Mouse (Mus musculus): ENCODE data around the gene Slc25a22. TPM values are rescaled to one million over a fixed set of nuclear protein-coding genes. Genes with fewer than 3 reads are reported as not detected.
A peak's percentile ranks its signal among the peaks of the same experiment; 100 is the strongest.

The Slc25a22 gene
- total RNA-seq, 2 experiments from 2014 or later = 351 to 355 TPM

GRCm38 (mm10) chr7:141459301-141459711 lies 21.6 kb upstream of the Slc25a22 start:
- DNase-seq (ENCODE audit: extremely low spot score in 1 of 2, low spot score in 1 of 2) = no peak

GRCm38 (mm10) chr7:141458661-141459060 lies 21.0 kb upstream of the Slc25a22 start:
- no peak for DNase-seq (ENCODE audit: extremely low spot score in 1 of 2, low spot score in 1 of 2)

- DNase-seq (ENCODE audit: extremely low spot score in 1 of 2, low spot score in 1 of 2) = peak in 1 of 2 experiments; percentile 60
Observed at GRCm38 (mm10) chr7:141457986-141458660, 20.4 kb upstream of the Slc25a22 start.

DNA sequence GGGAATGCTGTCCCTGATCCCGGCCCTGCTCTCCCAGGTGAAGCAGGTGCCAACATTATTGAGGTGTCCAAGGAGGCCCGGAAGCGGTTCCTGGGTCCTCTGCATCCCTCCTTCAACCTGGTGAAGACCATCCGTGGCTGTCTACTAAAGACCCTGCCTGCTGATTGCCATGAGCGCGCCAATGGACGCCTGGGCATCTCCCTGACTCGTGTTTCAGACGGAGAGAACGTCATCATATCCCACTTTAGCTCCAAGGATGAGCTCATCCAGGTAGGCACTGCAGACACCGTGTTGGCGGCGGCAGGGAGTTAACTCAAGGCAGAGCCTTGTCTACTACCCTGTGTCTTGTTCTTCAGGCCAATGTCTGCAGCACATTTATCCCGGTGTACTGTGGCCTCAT lies 19.5 kb upstream of the Slc25a22 start:
- DNase-seq (ENCODE audit: extremely low spot score in 1 of 2, low spot score in 1 of 2) = no peak

- DNase-seq (ENCODE audit: extremely low spot score in 1 of 2, low spot score in 1 of 2) = no peak
Observed at GRCm38 (mm10) chr7:141456739-141457138, 19.0 kb upstream of the Slc25a22 start.

DNA sequence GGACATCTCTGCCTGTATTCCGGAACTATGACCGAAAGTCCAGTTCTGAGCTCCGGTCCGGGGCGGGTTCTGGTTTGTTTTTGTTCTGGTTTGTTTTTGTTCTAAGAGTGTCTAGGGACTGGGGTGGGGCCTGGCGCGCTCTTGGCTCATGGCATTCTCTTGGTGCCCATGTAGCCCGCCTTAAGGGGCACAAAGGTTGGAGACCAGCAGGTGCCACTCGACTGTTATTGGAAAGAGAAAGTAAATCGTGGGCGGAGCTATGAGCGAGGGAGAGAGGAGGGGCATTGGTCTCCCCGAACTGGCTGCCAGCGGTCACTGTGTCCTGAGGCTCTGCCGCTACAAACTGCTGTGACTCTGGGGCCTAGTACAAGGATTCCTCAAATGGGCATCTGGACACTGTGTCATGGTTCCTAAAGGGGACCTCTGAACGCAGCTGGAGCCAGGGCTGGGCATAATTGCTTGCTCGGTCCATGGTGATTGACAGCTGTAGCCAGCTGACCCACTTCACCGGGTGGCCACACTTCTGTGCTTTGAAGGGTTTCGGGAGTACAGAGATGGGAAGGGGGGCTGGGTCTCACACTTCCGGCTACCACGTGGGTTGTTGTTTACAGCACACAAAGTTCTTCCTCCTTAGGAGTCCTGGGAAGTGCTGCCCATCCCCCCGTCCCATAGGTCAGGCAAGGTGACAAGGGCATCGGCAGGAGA lies 18.1 kb upstream of the Slc25a22 start:
- DNase-seq (ENCODE audit: extremely low spot score in 1 of 2, low spot score in 1 of 2) = peak in 1 of 2 experiments; percentile 34

- DNase-seq (ENCODE audit: extremely low spot score in 1 of 2, low spot score in 1 of 2) = peak; percentile 71 to 79
Observed at GRCm38 (mm10) chr7:141454967-141455551, 17.4 kb upstream of the Slc25a22 start, which contains the start of gene Pnpla2. Gene Pnpla2 (plus strand): TSS chr7:141455198.

DNA sequence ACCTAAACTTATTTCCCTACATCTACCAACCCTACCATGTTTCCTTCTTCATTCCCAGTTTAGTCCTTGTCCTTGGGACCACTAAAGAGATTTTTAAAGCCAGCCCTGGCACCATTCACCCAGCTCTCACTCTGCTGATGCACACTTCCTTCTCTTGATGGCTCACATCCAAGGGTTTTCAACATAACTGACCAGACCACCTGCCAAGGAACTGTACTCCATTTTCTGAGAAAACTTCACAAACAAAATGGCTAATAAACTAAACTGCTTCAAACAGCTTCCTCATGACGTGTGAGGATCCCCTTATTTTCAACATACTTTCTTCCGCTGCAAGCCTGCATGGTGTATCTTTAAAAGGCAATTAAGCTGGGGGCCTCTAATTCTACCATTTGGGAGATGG lies 15.9 kb upstream of the Slc25a22 start:
- DNase-seq (ENCODE audit: extremely low spot score in 1 of 2, low spot score in 1 of 2) = no peak

DNA sequence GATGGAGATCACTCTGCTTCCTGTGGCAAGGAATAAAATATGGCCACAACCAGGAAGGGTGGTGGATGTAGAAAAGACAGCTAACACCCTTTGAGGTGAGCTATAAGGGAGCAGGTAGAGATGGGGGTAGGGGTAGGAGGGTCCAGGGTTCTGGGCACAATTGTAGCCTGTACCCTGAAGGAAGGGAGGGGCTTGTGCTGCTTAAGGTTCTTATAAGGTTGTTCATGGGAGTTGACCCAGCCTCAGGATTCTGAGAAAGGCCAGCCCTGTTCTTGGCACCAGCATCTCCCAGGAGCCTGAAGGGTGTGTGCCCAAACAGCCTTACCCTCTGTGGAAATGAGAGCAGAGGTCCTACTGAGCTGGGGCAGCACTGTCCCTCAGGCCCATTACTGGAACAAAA lies 14.2 kb upstream of the Slc25a22 start:
- DNase-seq (ENCODE audit: extremely low spot score in 1 of 2, low spot score in 1 of 2) = no peak

GRCm38 (mm10) chr7:141447110-141447991 lies 9.7 kb upstream of the Slc25a22 start, which contains the start of gene Rplp2:
Gene Rplp2 (plus strand): TSS chr7:141447370.
- DNase-seq (ENCODE audit: extremely low spot score in 1 of 2, low spot score in 1 of 2) = peak; percentile 82 to 91

- DNase-seq (ENCODE audit: extremely low spot score in 1 of 2, low spot score in 1 of 2) = peak in 1 of 2 experiments; percentile 1
Observed at GRCm38 (mm10) chr7:141446374-141446773, 8.7 kb upstream of the Slc25a22 start.

- peak in 1 of 2 experiments; percentile 14 for DNase-seq (ENCODE audit: extremely low spot score in 1 of 2, low spot score in 1 of 2)
Observed at GRCm38 (mm10) chr7:141443828-141444237, 6.1 kb upstream of the Slc25a22 start, which contains the start of gene Pidd1. Gene Pidd1 (minus strand): TSS chr7:141444025.

GRCm38 (mm10) chr7:141443081-141443821 lies 5.6 kb upstream of the Slc25a22 start:
- DNase-seq (ENCODE audit: extremely low spot score in 1 of 2, low spot score in 1 of 2) = no peak

- peak in 1 of 2 experiments; percentile 1 for DNase-seq (ENCODE audit: extremely low spot score in 1 of 2, low spot score in 1 of 2)
Observed at GRCm38 (mm10) chr7:141442199-141442598, 4.5 kb upstream of the Slc25a22 start.

DNA sequence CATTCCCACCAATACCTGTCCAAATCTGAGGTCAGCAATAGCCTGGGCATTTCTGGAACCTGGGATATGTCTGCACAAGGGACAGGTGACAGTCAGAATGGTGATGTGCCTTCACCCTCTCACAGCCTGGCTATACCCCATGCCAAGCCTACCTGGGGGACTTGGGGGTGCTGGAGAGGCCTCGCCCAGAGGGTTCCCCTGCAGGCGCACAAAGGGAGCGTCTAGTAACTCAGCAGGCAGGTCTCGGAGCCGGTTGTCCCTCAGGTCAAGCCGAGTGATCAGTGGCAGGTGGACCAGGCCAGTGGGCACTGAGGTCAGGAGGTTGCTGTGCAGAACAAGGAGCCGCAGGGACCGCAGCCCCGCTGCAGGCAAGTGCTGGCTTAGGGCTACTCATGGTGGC lies 3.8 kb upstream of the Slc25a22 start:
- DNase-seq (ENCODE audit: extremely low spot score in 1 of 2, low spot score in 1 of 2) = peak in 1 of 2 experiments; percentile 2

DNA sequence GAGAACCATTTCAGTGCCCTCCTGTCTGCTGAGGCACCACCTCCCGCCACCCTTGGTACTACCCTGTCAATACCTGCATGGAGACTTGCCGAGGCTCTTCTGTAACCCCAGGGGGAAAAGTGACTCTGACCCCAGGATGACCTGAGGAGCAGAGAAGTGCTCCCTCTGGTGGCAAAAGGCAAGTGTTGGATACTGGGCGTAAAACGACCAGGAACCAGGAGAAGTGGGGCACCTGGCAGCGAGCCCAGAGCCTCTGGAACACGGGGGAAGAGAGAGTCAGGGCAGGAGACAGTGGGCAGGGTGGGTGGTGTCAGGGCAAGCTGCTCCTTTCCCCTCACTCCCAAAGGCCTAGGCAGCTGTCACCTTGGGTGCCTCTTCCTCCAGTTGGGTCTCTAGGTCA lies 2.9 kb upstream of the Slc25a22 start:
- DNase-seq (ENCODE audit: extremely low spot score in 1 of 2, low spot score in 1 of 2) = peak in 1 of 2 experiments; percentile 64

GRCm38 (mm10) chr7:141439811-141440210 lies 2.1 kb upstream of the Slc25a22 start:
- peak in 1 of 2 experiments; percentile 2 for DNase-seq (ENCODE audit: extremely low spot score in 1 of 2, low spot score in 1 of 2)

- no peak for DNase-seq (ENCODE audit: extremely low spot score in 1 of 2, low spot score in 1 of 2)
Observed at GRCm38 (mm10) chr7:141439140-141439679, 1.5 kb upstream of the Slc25a22 start.
